Mouse (Mus musculus) yolk sac, embryonic 10.5 days (tissue): Measurements from ENCODE around the gene Gata5.

Source experiments
- DNase-seq: peaks from one replicate; pipeline ENCODE4 v3.0.0-alpha.2; 2017; ENCODE audit warnings: low spot score

Gata5 gene

GRCm38 (mm10) chr2:180334551-180334986, at the start of gene Gata5:
Gene Gata5 (minus strand): TSS chr2:180334699.
- peak; percentile 88 for DNase-seq

- DNase-seq = no peak
Measured at GRCm38 (mm10) chr2:180376730-180377129, 42.2 kb upstream of the Gata5 start.

GRCm38 (mm10) chr2:180373256-180373655, 38.8 kb upstream of the Gata5 start:
- DNase-seq = no peak

- DNase-seq = no peak
Measured at GRCm38 (mm10) chr2:180368359-180368758, 33.9 kb upstream of the Gata5 start.

GRCm38 (mm10) chr2:180367350-180367749, 32.9 kb upstream of the Gata5 start:
- no peak for DNase-seq

- no peak for DNase-seq
Measured at GRCm38 (mm10) chr2:180363434-180363720, 28.9 kb upstream of the Gata5 start.

- DNase-seq = no peak
Measured at GRCm38 (mm10) chr2:180362585-180363433, 28.3 kb upstream of the Gata5 start.

GRCm38 (mm10) chr2:180359062-180359461, 24.6 kb upstream of the Gata5 start:
- DNase-seq = no peak

- DNase-seq = peak; percentile 19
Measured at GRCm38 (mm10) chr2:180353338-180353737, 18.8 kb upstream of the Gata5 start.

- DNase-seq = no peak
Measured at GRCm38 (mm10) chr2:180350700-180351099, 16.2 kb upstream of the Gata5 start.

- peak; percentile 74 for DNase-seq
Measured at GRCm38 (mm10) chr2:180346820-180347497, 12.5 kb upstream of the Gata5 start.

- no peak for DNase-seq
Measured at GRCm38 (mm10) chr2:180343092-180343491, 8.6 kb upstream of the Gata5 start.

- no peak for DNase-seq
Measured at GRCm38 (mm10) chr2:180342189-180342588, 7.7 kb upstream of the Gata5 start.

GRCm38 (mm10) chr2:180341229-180341628, 6.7 kb upstream of the Gata5 start:
- DNase-seq = no peak

GRCm38 (mm10) chr2:180339886-180340285, 5.4 kb upstream of the Gata5 start:
- DNase-seq = no peak

GRCm38 (mm10) chr2:180333778-180334550, 535 bp downstream of the Gata5 start:
- peak; percentile 33 for DNase-seq

- no peak for DNase-seq
Measured at GRCm38 (mm10) chr2:180329466-180329865, 5.0 kb downstream of the Gata5 start.

GRCm38 (mm10) chr2:180322674-180323355, 11.7 kb downstream of the Gata5 start:
- peak; percentile 68 for DNase-seq

GRCm38 (mm10) chr2:180320216-180320615, 14.3 kb downstream of the Gata5 start:
- DNase-seq = no peak

GRCm38 (mm10) chr2:180317591-180317990, 16.9 kb downstream of the Gata5 start:
- no peak for DNase-seq

GRCm38 (mm10) chr2:180314292-180314691, 20.2 kb downstream of the Gata5 start:
- DNase-seq = no peak

GRCm38 (mm10) chr2:180311147-180311546, 23.4 kb downstream of the Gata5 start:
- no peak for DNase-seq
